Mouse (Mus musculus): ENCODE data around the gene St6galnac4.

The St6galnac4 gene

GRCm38 (mm10) chr2:32570698-32571494 lies 16.0 kb upstream of the St6galnac4 start, which contains the start of gene Dpm2:
TSS of gene Dpm2 (plus strand) at chr2:32570858.
- peak; percentile 70 for DNase-seq (ENCODE audit: low spot score)

- DNase-seq (ENCODE audit: low spot score) = no peak
These were observed 14.7 kb upstream of the St6galnac4 start for GRCm38 (mm10) chr2:32572196-32572595.

GRCm38 (mm10) chr2:32574497-32574896 lies 12.4 kb upstream of the St6galnac4 start, which contains the start of gene Pip5kl1:
TSS of gene Pip5kl1 (plus strand) at chr2:32574797.
- DNase-seq (ENCODE audit: low spot score) = no peak

GRCm38 (mm10) chr2:32574901-32575585 lies 11.9 kb upstream of the St6galnac4 start:
- no peak for DNase-seq (ENCODE audit: low spot score)

- no peak for DNase-seq (ENCODE audit: low spot score)
These were observed 11.2 kb upstream of the St6galnac4 start, which contains the start of gene 9430097D07Rik for GRCm38 (mm10) chr2:32575586-32576160. TSS of gene 9430097D07Rik (minus strand) at chr2:32575684.

GRCm38 (mm10) chr2:32576532-32576931 lies 10.4 kb upstream of the St6galnac4 start:
- DNase-seq (ENCODE audit: low spot score) = no peak

- DNase-seq (ENCODE audit: low spot score) = no peak
These were observed 8.5 kb upstream of the St6galnac4 start for GRCm38 (mm10) chr2:32578146-32579046.

GRCm38 (mm10) chr2:32581450-32582095 lies 5.3 kb upstream of the St6galnac4 start:
- no peak for DNase-seq (ENCODE audit: low spot score)

- DNase-seq (ENCODE audit: low spot score) = no peak
These were observed 3.8 kb upstream of the St6galnac4 start for GRCm38 (mm10) chr2:32582830-32583799.

- no peak for DNase-seq (ENCODE audit: low spot score)
These were observed 1.7 kb upstream of the St6galnac4 start for GRCm38 (mm10) chr2:32585149-32585714.

- DNase-seq (ENCODE audit: low spot score) = no peak
These were observed 931 bp downstream of the St6galnac4 start for GRCm38 (mm10) chr2:32587731-32588321.

- no peak for DNase-seq (ENCODE audit: low spot score)
These were observed 2.4 kb downstream of the St6galnac4 start for GRCm38 (mm10) chr2:32589213-32589795.

GRCm38 (mm10) chr2:32590224-32590623 lies 3.3 kb downstream of the St6galnac4 start:
- DNase-seq (ENCODE audit: low spot score) = no peak

- DNase-seq (ENCODE audit: low spot score) = no peak
These were observed 4.4 kb downstream of the St6galnac4 start for GRCm38 (mm10) chr2:32591249-32591648.

GRCm38 (mm10) chr2:32596725-32597124 lies 9.8 kb downstream of the St6galnac4 start:
- no peak for DNase-seq (ENCODE audit: low spot score)

- DNase-seq (ENCODE audit: low spot score) = no peak
These were observed 10.4 kb downstream of the St6galnac4 start for GRCm38 (mm10) chr2:32597248-32597647.

- no peak for DNase-seq (ENCODE audit: low spot score)
These were observed 10.8 kb downstream of the St6galnac4 start for GRCm38 (mm10) chr2:32597699-32598098.

- no peak for DNase-seq (ENCODE audit: low spot score)
These were observed 11.6 kb downstream of the St6galnac4 start for GRCm38 (mm10) chr2:32598506-32598905.

GRCm38 (mm10) chr2:32599409-32599808 lies 12.5 kb downstream of the St6galnac4 start, which contains the start of gene St6galnac6:
TSS of gene St6galnac6 (plus strand) at chr2:32599709.
- no peak for DNase-seq (ENCODE audit: low spot score)
